Mouse (Mus musculus): Measurements from ENCODE around the gene Shc3. TPM values are rescaled to one million over a fixed set of nuclear protein-coding genes. Genes with fewer than 3 reads are reported as not detected.

Gene Shc3
- 8.8 and 9.2 TPM in 2 replicates for polyA plus RNA-seq (2015; fragmentation: Nextera tagmentation; extraction: Ambion mirVana)

- Histone ChIP-seq H3K27me3 (replicated peaks; ENCODE audit: control insufficient read depth, insufficient read depth, low read length) (no peaks in the 10 kb centered on the region; the same call in 1 of the 2 replicates), H3K9ac (replicated peaks; ENCODE audit: low read depth, low read length) (peak within 1 kb of the TSS; percentile 81), H3K27ac (ENCODE audit: low read length) (peak within 1 kb of the TSS; percentile 90), H3K4me1 (replicated peaks; ENCODE audit: control insufficient read depth, insufficient read depth, low read length) (peaks cover 62% of the 10 kb centered on the region), H3K4me3 (replicated peaks; ENCODE audit: low read length) (peak within 1 kb of the TSS; percentile 76), H3K4me2 (ENCODE audit: low read length) (peak within 1 kb of the TSS; percentile 98), H3K9me3 (ENCODE audit: control insufficient read depth, low read length) (0 out of 2 replicates have a peak, but pooled peaks cover 2% of the 10 kb centered on the region), H3K36me3 (ENCODE audit: control insufficient read depth, insufficient read depth) (no peaks in the 10 kb centered on the region)
- ATAC-seq = peak; percentile 93
- under 1% methylated on average over 36 of the region's 36 CpGs for WGBS
These were observed at the start of gene Shc3 for GRCm38 (mm10) chr13:51568911-51569684. Gene Shc3, minus strand, starts transcription at chr13:51569419.

- H3K27ac ChIP-seq (ENCODE audit: low read length) = no peak overlapping the region
- no peak overlapping the region for H3K4me3 ChIP-seq (replicated peaks; ENCODE audit: low read length)
- no peak overlapping the region for H3K4me2 ChIP-seq (ENCODE audit: low read length)
- H3K9ac ChIP-seq (replicated peaks; ENCODE audit: low read depth, low read length) = no peak overlapping the region
- H3K27me3 ChIP-seq (replicated peaks; ENCODE audit: control insufficient read depth, insufficient read depth, low read length) = no peaks in the 10 kb centered on the region
- ATAC-seq = peak; percentile 21; the same call in 1 of the 2 replicates
- H3K4me1 ChIP-seq (replicated peaks; ENCODE audit: control insufficient read depth, insufficient read depth, low read length) = peaks cover 12% of the 10 kb centered on the region
- no peaks in the 10 kb centered on the region for H3K36me3 ChIP-seq (ENCODE audit: control insufficient read depth, insufficient read depth)
- H3K9me3 ChIP-seq (ENCODE audit: control insufficient read depth, low read length) = no peaks in the 10 kb centered on the region
- WGBS = 29% methylated on average over 9 of the region's 9 CpGs
These were observed 49.4 kb upstream of the Shc3 start for GRCm38 (mm10) chr13:51618602-51619001.

GRCm38 (mm10) chr13:51617861-51618260 lies 48.6 kb upstream of the Shc3 start:
- Histone ChIP-seq H3K4me1 (replicated peaks; ENCODE audit: control insufficient read depth, insufficient read depth, low read length) (peaks cover 12% of the 10 kb centered on the region), H3K4me3 (replicated peaks; ENCODE audit: low read length) (no peak overlapping the region), H3K9me3 (ENCODE audit: control insufficient read depth, low read length) (no peaks in the 10 kb centered on the region), H3K27me3 (replicated peaks; ENCODE audit: control insufficient read depth, insufficient read depth, low read length) (no peaks in the 10 kb centered on the region), H3K27ac (ENCODE audit: low read length) (no peak overlapping the region), H3K9ac (replicated peaks; ENCODE audit: low read depth, low read length) (no peak overlapping the region), H3K4me2 (ENCODE audit: low read length) (no peak overlapping the region), H3K36me3 (ENCODE audit: control insufficient read depth, insufficient read depth) (0 out of 2 replicates have a peak, but pooled peaks cover 2% of the 10 kb centered on the region)
- 16% methylated on average over 6 of the region's 6 CpGs for WGBS
- ATAC-seq = peak; percentile 51

GRCm38 (mm10) chr13:51617306-51617705 lies 48.1 kb upstream of the Shc3 start:
- Histone ChIP-seq H3K27ac (ENCODE audit: low read length) (no peak overlapping the region), H3K27me3 (replicated peaks; ENCODE audit: control insufficient read depth, insufficient read depth, low read length) (no peaks in the 10 kb centered on the region), H3K4me3 (replicated peaks; ENCODE audit: low read length) (no peak overlapping the region), H3K4me1 (replicated peaks; ENCODE audit: control insufficient read depth, insufficient read depth, low read length) (peaks cover 12% of the 10 kb centered on the region), H3K36me3 (ENCODE audit: control insufficient read depth, insufficient read depth) (0 out of 2 replicates have a peak, but pooled peaks cover 2% of the 10 kb centered on the region), H3K9ac (replicated peaks; ENCODE audit: low read depth, low read length) (no peak overlapping the region), H3K9me3 (ENCODE audit: control insufficient read depth, low read length) (no peaks in the 10 kb centered on the region), H3K4me2 (ENCODE audit: low read length) (no peak overlapping the region)
- ATAC-seq = no peak
- 37% methylated on average over 1 of the region's 1 CpGs for WGBS

- H3K36me3 ChIP-seq (ENCODE audit: control insufficient read depth, insufficient read depth) = 0 out of 2 replicates have a peak, but pooled peaks cover 2% of the 10 kb centered on the region
- no peak overlapping the region for H3K27ac ChIP-seq (ENCODE audit: low read length)
- peaks cover 12% of the 10 kb centered on the region for H3K4me1 ChIP-seq (replicated peaks; ENCODE audit: control insufficient read depth, insufficient read depth, low read length)
- no peaks in the 10 kb centered on the region for H3K9me3 ChIP-seq (ENCODE audit: control insufficient read depth, low read length)
- 0 out of 2 replicates have a peak overlapping the region, but pooled peaks have one; percentile 29 for H3K9ac ChIP-seq (replicated peaks; ENCODE audit: low read depth, low read length)
- no peaks in the 10 kb centered on the region for H3K27me3 ChIP-seq (replicated peaks; ENCODE audit: control insufficient read depth, insufficient read depth, low read length)
- peak overlapping the region; percentile 27 for H3K4me2 ChIP-seq (ENCODE audit: low read length)
- peak; percentile 81 for ATAC-seq
- WGBS = 3% methylated on average over 12 of the region's 12 CpGs
- no peak overlapping the region for H3K4me3 ChIP-seq (replicated peaks; ENCODE audit: low read length)
These were observed 47.3 kb upstream of the Shc3 start for GRCm38 (mm10) chr13:51616417-51617044.

GRCm38 (mm10) chr13:51615815-51616214 lies 46.6 kb upstream of the Shc3 start:
- Histone ChIP-seq H3K4me1 (replicated peaks; ENCODE audit: control insufficient read depth, insufficient read depth, low read length) (peaks cover 18% of the 10 kb centered on the region), H3K4me2 (ENCODE audit: low read length) (no peak overlapping the region), H3K4me3 (replicated peaks; ENCODE audit: low read length) (no peak overlapping the region), H3K36me3 (ENCODE audit: control insufficient read depth, insufficient read depth) (0 out of 2 replicates have a peak, but pooled peaks cover 2% of the 10 kb centered on the region), H3K27me3 (replicated peaks; ENCODE audit: control insufficient read depth, insufficient read depth, low read length) (no peaks in the 10 kb centered on the region), H3K27ac (ENCODE audit: low read length) (no peak overlapping the region), H3K9ac (replicated peaks; ENCODE audit: low read depth, low read length) (no peak overlapping the region), H3K9me3 (ENCODE audit: control insufficient read depth, low read length) (no peaks in the 10 kb centered on the region)
- 62% methylated on average over 10 of the region's 10 CpGs for WGBS
- no peak for ATAC-seq

- ATAC-seq = 0 out of 2 replicates have a peak, but pooled peaks have one; percentile 47
- no peaks in the 10 kb centered on the region for H3K27me3 ChIP-seq (replicated peaks; ENCODE audit: control insufficient read depth, insufficient read depth, low read length)
- no peaks in the 10 kb centered on the region; the same call in 1 of the 2 replicates for H3K9me3 ChIP-seq (ENCODE audit: control insufficient read depth, low read length)
- 0 out of 2 replicates have a peak, but pooled peaks cover 2% of the 10 kb centered on the region for H3K36me3 ChIP-seq (ENCODE audit: control insufficient read depth, insufficient read depth)
- no peak overlapping the region for H3K4me3 ChIP-seq (replicated peaks; ENCODE audit: low read length)
- H3K4me2 ChIP-seq (ENCODE audit: low read length) = peak overlapping the region; percentile 21; the same call in 1 of the 2 replicates
- no peak overlapping the region for H3K27ac ChIP-seq (ENCODE audit: low read length)
- H3K4me1 ChIP-seq (replicated peaks; ENCODE audit: control insufficient read depth, insufficient read depth, low read length) = peaks cover 10% of the 10 kb centered on the region
- 23% methylated on average over 5 of the region's 5 CpGs for WGBS
- H3K9ac ChIP-seq (replicated peaks; ENCODE audit: low read depth, low read length) = no peak overlapping the region
These were observed 42.3 kb upstream of the Shc3 start for GRCm38 (mm10) chr13:51611500-51611899.

GRCm38 (mm10) chr13:51611060-51611459 lies 41.8 kb upstream of the Shc3 start:
- H3K9me3 ChIP-seq (ENCODE audit: control insufficient read depth, low read length) = no peaks in the 10 kb centered on the region; the same call in 1 of the 2 replicates
- no peak overlapping the region for H3K4me3 ChIP-seq (replicated peaks; ENCODE audit: low read length)
- H3K27me3 ChIP-seq (replicated peaks; ENCODE audit: control insufficient read depth, insufficient read depth, low read length) = no peaks in the 10 kb centered on the region
- peaks cover 6% of the 10 kb centered on the region for H3K4me1 ChIP-seq (replicated peaks; ENCODE audit: control insufficient read depth, insufficient read depth, low read length)
- no peak overlapping the region for H3K9ac ChIP-seq (replicated peaks; ENCODE audit: low read depth, low read length)
- 20% methylated on average over 9 of the region's 9 CpGs for WGBS
- 0 out of 2 replicates have a peak, but pooled peaks cover 2% of the 10 kb centered on the region for H3K36me3 ChIP-seq (ENCODE audit: control insufficient read depth, insufficient read depth)
- no peak overlapping the region for H3K27ac ChIP-seq (ENCODE audit: low read length)
- peak overlapping the region; percentile 21; the same call in 1 of the 2 replicates for H3K4me2 ChIP-seq (ENCODE audit: low read length)
- no peak for ATAC-seq

- Histone ChIP-seq H3K4me2 (ENCODE audit: low read length) (no peak overlapping the region), H3K36me3 (ENCODE audit: control insufficient read depth, insufficient read depth) (0 out of 2 replicates have a peak, but pooled peaks cover 2% of the 10 kb centered on the region), H3K27ac (ENCODE audit: low read length) (no peak overlapping the region), H3K9me3 (ENCODE audit: control insufficient read depth, low read length) (no peaks in the 10 kb centered on the region; the same call in 1 of the 2 replicates), H3K4me3 (replicated peaks; ENCODE audit: low read length) (no peak overlapping the region), H3K9ac (replicated peaks; ENCODE audit: low read depth, low read length) (no peak overlapping the region), H3K27me3 (replicated peaks; ENCODE audit: control insufficient read depth, insufficient read depth, low read length) (no peaks in the 10 kb centered on the region), H3K4me1 (replicated peaks; ENCODE audit: control insufficient read depth, insufficient read depth, low read length) (peaks cover 6% of the 10 kb centered on the region)
- WGBS = 96% methylated on average over 7 of the region's 7 CpGs
- ATAC-seq = no peak
These were observed 40.0 kb upstream of the Shc3 start for GRCm38 (mm10) chr13:51609231-51609630.

Data from forebrain, embryonic 16.5 days (tissue).